Mouse (Mus musculus): ENCODE data around the gene March9. TPM values are rescaled to one million over a fixed set of nuclear protein-coding genes. Genes with fewer than 3 reads are reported as not detected.

The March9 gene
- polyA plus RNA-seq, 1 experiment from 2014 or later, result 8.8 TPM

GRCm38 (mm10) chr10:127081996-127082620 is 22.1 kb upstream of the March9 start:
- H3K27me3 ChIP-seq (replicated peaks; ENCODE audit: control insufficient read depth, insufficient read depth, low read length), result peaks cover 37% of the 10 kb centered on the region
- peaks cover 31% of the 10 kb centered on the region for H3K4me1 ChIP-seq (ENCODE audit: control insufficient read depth, insufficient read depth, low read length)
- peak; percentile 27 for ATAC-seq
- WGBS, result 24% methylated on average over 8 of the region's 8 CpGs
- peak overlapping the region; percentile 85 for H3K9ac ChIP-seq (ENCODE audit: low read length)
- H3K9me3 ChIP-seq (replicated peaks; ENCODE audit: control insufficient read depth, low read length), result no peaks in the 10 kb centered on the region
- H3K4me2 ChIP-seq (ENCODE audit: low read length), result peak overlapping the region; percentile 97
- H3K4me3 ChIP-seq (ENCODE audit: low read depth, low read length), result peak overlapping the region; percentile 74
- H3K27ac ChIP-seq (ENCODE audit: low read depth, low read length), result no peak overlapping the region
- peaks cover 10% of the 10 kb centered on the region; the same call in 1 of the 2 replicates for H3K36me3 ChIP-seq (ENCODE audit: control insufficient read depth, insufficient read depth, low read length)
- peak; percentile 84 for DNase-seq (ENCODE audit: low spot score)

DNA sequence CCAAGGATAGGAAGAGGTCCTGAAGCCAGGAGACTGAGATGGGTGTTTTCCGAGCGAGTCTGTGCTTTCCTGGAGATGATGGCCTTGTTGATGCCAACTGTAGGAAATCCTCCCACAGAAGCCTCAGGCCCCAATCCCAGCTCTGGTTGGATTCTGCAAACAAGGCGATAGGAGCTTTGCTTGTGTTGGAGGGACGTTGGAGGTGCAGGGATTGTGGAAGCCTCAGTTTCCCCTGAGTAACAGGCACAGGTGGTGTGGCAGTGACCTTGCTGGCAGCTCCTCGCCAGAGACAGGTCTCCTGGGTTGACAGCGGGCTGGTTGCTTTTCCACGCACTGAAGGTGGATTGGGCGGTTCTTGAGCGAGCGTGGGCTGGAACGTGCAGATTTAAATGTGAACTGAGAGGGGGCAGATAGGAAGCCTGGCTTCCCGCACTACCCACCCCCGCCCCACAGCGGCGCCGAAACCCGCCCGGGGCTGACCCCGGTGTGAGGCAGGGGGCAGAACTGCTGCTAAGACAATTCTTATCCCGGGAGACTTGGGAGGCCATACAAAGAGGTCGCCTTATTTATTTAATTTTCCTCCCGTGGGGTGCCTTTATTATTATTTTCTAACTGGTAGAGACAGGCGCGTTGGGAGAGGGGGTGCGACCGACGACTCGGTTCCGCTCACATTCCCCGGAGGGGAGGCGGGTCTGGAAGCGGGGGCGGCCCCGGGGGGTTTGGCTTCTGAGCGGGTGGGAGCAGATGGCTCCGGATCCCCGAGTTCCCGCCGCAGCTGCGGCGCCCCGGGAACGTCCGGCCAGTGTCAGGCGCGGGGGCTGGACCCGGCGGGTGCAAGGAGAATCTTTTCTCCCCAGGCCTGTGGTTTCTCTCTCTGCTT is 21.2 kb upstream of the March9 start:
- H3K9ac ChIP-seq (ENCODE audit: low read length), result peak overlapping the region; percentile 85
- peaks cover 31% of the 10 kb centered on the region for H3K4me1 ChIP-seq (ENCODE audit: control insufficient read depth, insufficient read depth, low read length)
- H3K4me3 ChIP-seq (ENCODE audit: low read depth, low read length), result peak overlapping the region; percentile 74
- peaks cover 37% of the 10 kb centered on the region for H3K27me3 ChIP-seq (replicated peaks; ENCODE audit: control insufficient read depth, insufficient read depth, low read length)
- no peak for ATAC-seq
- H3K9me3 ChIP-seq (replicated peaks; ENCODE audit: control insufficient read depth, low read length), result no peaks in the 10 kb centered on the region
- H3K36me3 ChIP-seq (ENCODE audit: control insufficient read depth, insufficient read depth, low read length), result peaks cover 10% of the 10 kb centered on the region; the same call in 1 of the 2 replicates
- no peak overlapping the region for H3K27ac ChIP-seq (ENCODE audit: low read depth, low read length)
- H3K4me2 ChIP-seq (ENCODE audit: low read length), result peak overlapping the region; percentile 97
- no peak for DNase-seq (ENCODE audit: low spot score)
- WGBS, result 2% methylated on average over 48 of the region's 48 CpGs

DNA sequence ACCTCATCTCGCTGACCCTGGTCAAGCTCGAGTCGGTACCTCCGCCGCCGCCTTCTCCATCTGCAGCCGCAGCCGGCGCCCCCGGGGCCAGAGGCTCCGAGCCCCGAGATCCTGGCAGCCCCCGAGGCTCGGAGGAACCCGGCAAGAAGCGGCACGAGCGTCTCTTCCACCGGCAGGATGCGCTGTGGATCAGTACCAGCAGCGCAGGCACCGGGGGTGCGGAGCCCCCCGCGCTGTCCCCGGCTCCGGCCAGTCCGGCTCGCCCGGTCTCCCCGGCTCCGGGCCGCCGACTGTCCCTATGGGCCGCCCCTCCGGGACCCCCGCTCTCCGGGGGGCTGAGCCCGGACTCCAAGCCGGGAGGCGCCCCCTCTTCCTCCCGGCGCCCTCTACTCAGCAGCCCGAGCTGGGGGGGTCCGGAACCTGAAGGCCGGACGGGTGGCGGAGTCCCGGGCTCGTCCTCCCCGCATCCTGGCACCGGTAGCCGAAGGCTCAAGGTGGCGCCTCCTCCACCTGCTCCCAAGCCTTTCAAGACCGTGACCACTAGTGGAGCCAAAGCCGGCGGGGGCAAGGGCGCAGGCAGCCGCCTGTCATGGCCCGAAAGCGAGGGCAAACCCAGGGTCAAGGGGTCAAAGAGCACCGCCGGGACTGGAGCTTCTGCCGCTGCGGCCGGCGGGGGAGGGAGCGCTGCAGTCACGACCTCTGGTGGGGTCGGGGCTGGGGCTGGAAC is 19.8 kb upstream of the March9 start:
- H3K4me3 ChIP-seq (ENCODE audit: low read depth, low read length), result peak overlapping the region; percentile 74
- no peaks in the 10 kb centered on the region for H3K9me3 ChIP-seq (replicated peaks; ENCODE audit: control insufficient read depth, low read length)
- DNase-seq (ENCODE audit: low spot score) (no peak), ATAC-seq (0 out of 2 replicates have a peak, but pooled peaks have one; percentile 8)
- H3K36me3 ChIP-seq (ENCODE audit: control insufficient read depth, insufficient read depth, low read length), result peaks cover 8% of the 10 kb centered on the region; the same call in 1 of the 2 replicates
- peaks cover 31% of the 10 kb centered on the region for H3K4me1 ChIP-seq (ENCODE audit: control insufficient read depth, insufficient read depth, low read length)
- H3K4me2 ChIP-seq (ENCODE audit: low read length), result peak overlapping the region; percentile 97
- 2% methylated on average over 65 of the region's 70 CpGs for WGBS
- peak overlapping the region; percentile 86 for H3K27ac ChIP-seq (ENCODE audit: low read depth, low read length)
- H3K9ac ChIP-seq (ENCODE audit: low read length), result peak overlapping the region; percentile 85
- H3K27me3 ChIP-seq (replicated peaks; ENCODE audit: control insufficient read depth, insufficient read depth, low read length), result peaks cover 37% of the 10 kb centered on the region

GRCm38 (mm10) chr10:127078677-127079575 is 18.9 kb upstream of the March9 start:
- H3K4me3 ChIP-seq (ENCODE audit: low read depth, low read length), result peak overlapping the region; percentile 74
- peaks cover 31% of the 10 kb centered on the region for H3K27me3 ChIP-seq (replicated peaks; ENCODE audit: control insufficient read depth, insufficient read depth, low read length)
- 0% methylated on average over 30 of the region's 49 CpGs for WGBS

GRCm38 (mm10) chr10:127078001-127078676 is 18.2 kb upstream of the March9 start:
- no peaks in the 10 kb centered on the region for H3K36me3 ChIP-seq (ENCODE audit: control insufficient read depth, insufficient read depth, low read length)
- peak overlapping the region; percentile 74 for H3K4me3 ChIP-seq (ENCODE audit: low read depth, low read length)
- peak overlapping the region; percentile 97 for H3K4me2 ChIP-seq (ENCODE audit: low read length)
- H3K9ac ChIP-seq (ENCODE audit: low read length), result peak overlapping the region; percentile 40
- peaks cover 31% of the 10 kb centered on the region for H3K4me1 ChIP-seq (ENCODE audit: control insufficient read depth, insufficient read depth, low read length)
- 3% methylated on average over 12 of the region's 12 CpGs for WGBS
- ATAC-seq (peak; percentile 50), DNase-seq (ENCODE audit: low spot score) (peak; percentile 76)
- peak overlapping the region; percentile 86 for H3K27ac ChIP-seq (ENCODE audit: low read depth, low read length)
- peaks cover 23% of the 10 kb centered on the region for H3K27me3 ChIP-seq (replicated peaks; ENCODE audit: control insufficient read depth, insufficient read depth, low read length)
- H3K9me3 ChIP-seq (replicated peaks; ENCODE audit: control insufficient read depth, low read length), result no peaks in the 10 kb centered on the region

More at GRCm38 (mm10) chr10:127078677-127079575, 18.9 kb upstream of the March9 start:
- peak; percentile 71 for ATAC-seq
- Histone ChIP-seq H3K36me3 (ENCODE audit: control insufficient read depth, insufficient read depth, low read length) (peaks cover 3% of the 10 kb centered on the region; the same call in 1 of the 2 replicates), H3K9me3 (replicated peaks; ENCODE audit: control insufficient read depth, low read length) (no peaks in the 10 kb centered on the region), H3K4me2 (ENCODE audit: low read length) (peak overlapping the region; percentile 97), H3K4me1 (ENCODE audit: control insufficient read depth, insufficient read depth, low read length) (peaks cover 31% of the 10 kb centered on the region), H3K27ac (ENCODE audit: low read depth, low read length) (peak overlapping the region; percentile 86), H3K9ac (ENCODE audit: low read length) (peak overlapping the region; percentile 85)
- peak; percentile 86 for DNase-seq (ENCODE audit: low spot score)

DNA sequence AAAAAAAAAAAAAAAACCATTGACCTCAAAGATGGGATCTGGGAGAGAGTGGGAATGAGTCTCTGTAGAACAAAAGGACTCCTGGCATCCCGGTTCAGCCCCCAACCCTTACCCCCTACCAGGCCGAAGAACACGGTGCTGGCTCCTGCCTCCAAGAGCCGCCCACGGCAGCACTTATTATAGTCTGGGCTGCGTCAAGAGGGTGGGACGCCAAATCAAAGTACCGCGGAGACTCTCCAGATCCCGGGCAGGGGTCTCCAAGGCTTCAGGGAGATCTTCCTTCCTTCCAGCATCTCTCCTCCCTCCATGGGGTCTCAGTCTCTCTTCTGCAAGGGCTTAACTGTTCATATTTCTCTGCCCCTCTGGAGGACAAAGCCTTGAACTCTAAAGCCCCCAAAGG is 17.5 kb upstream of the March9 start:
- H3K9ac ChIP-seq (ENCODE audit: low read length), result peak overlapping the region; percentile 40; the same call in 1 of the 2 replicates
- peaks cover 31% of the 10 kb centered on the region for H3K4me1 ChIP-seq (ENCODE audit: control insufficient read depth, insufficient read depth, low read length)
- DNase-seq (ENCODE audit: low spot score) (no peak), ATAC-seq (no peak)
- peaks cover 18% of the 10 kb centered on the region for H3K27me3 ChIP-seq (replicated peaks; ENCODE audit: control insufficient read depth, insufficient read depth, low read length)
- H3K9me3 ChIP-seq (replicated peaks; ENCODE audit: control insufficient read depth, low read length), result no peaks in the 10 kb centered on the region
- H3K36me3 ChIP-seq (ENCODE audit: control insufficient read depth, insufficient read depth, low read length), result no peaks in the 10 kb centered on the region
- H3K4me2 ChIP-seq (ENCODE audit: low read length), result peak overlapping the region; percentile 97
- peak overlapping the region; percentile 86 for H3K27ac ChIP-seq (ENCODE audit: low read depth, low read length)
- WGBS, result 6% methylated on average over 10 of the region's 10 CpGs
- peak overlapping the region; percentile 74 for H3K4me3 ChIP-seq (ENCODE audit: low read depth, low read length)

DNA sequence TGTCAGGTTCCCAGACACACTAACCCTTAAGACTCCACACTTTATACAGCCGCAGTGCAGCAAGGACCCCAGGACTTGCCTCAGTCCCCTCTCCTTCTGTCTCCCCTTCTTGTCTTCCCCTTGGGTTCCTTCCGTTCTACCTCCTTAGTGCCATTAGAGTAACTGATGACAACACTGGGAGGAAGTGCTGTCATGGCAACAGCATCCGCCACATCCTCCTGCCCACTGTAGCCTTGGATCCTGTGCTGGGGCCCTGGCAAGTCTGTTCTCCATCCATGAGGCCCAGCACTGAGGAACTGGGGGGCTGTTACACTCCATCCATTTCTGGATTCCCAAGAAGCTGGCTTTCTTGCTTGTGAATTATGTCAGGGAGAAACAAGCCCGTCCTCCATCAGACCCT is 16.1 kb upstream of the March9 start:
- Histone ChIP-seq H3K9me3 (replicated peaks; ENCODE audit: control insufficient read depth, low read length) (no peaks in the 10 kb centered on the region), H3K27me3 (replicated peaks; ENCODE audit: control insufficient read depth, insufficient read depth, low read length) (peaks cover 13% of the 10 kb centered on the region), H3K9ac (ENCODE audit: low read length) (no peak overlapping the region), H3K27ac (ENCODE audit: low read depth, low read length) (no peak overlapping the region), H3K4me2 (ENCODE audit: low read length) (no peak overlapping the region), H3K4me3 (ENCODE audit: low read depth, low read length) (no peak overlapping the region), H3K4me1 (ENCODE audit: control insufficient read depth, insufficient read depth, low read length) (peaks cover 24% of the 10 kb centered on the region), H3K36me3 (ENCODE audit: control insufficient read depth, insufficient read depth, low read length) (no peaks in the 10 kb centered on the region)
- WGBS, result 47% methylated on average over 4 of the region's 4 CpGs
- ATAC-seq, result no peak
- no peak for DNase-seq (ENCODE audit: low spot score)
